Mouse (Mus musculus): ENCODE measurements around the gene Mcf2l. TPM values are rescaled to one million over a fixed set of nuclear protein-coding genes. Genes with fewer than 3 reads are reported as not detected.
A peak's percentile ranks its signal among the peaks of the same experiment; 100 is the strongest.

The Mcf2l gene
- polyA plus RNA-seq, 1 experiment from 2014 or later = 1.2 TPM

DNA sequence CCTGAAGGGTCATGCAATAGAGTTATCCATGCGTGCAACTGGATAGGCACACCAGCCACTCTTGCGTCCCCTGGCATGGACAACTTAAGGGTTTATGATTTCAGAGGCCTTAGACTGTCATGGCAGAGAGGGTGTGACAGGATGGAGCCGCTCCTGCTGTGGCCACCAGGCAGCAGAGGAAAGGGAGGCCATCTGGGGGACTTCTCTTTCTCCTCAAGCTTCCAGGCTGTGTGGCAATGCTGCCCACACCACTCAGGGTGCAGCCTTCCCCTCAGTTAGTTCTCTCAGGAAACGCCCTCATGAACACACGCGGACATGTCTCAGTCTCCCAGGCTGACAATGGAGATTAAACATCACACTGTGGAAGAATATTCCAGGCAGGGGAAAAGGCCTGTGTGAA lies 165.4 kb downstream of the Mcf2l start:
- Histone ChIP-seq H3K9me3 (ENCODE audit: low read length) (no peaks in the 10 kb centered on the region), H3K36me3 (replicated peaks; ENCODE audit: insufficient read depth, low read length) (0 out of 2 replicates have a peak, but pooled peaks cover 2% of the 10 kb centered on the region), H3K27me3 (ENCODE audit: insufficient read depth, low read length) (no peaks in the 10 kb centered on the region), H3K4me1 (ENCODE audit: insufficient read depth) (peaks cover 21% of the 10 kb centered on the region), H3K9ac (replicated peaks) (peak overlapping the region; percentile 67; the same call in 1 of the 2 replicates), H3K4me3 (ENCODE audit: low read depth, low read length) (peak overlapping the region; percentile 43), H3K4me2 (ENCODE audit: low read depth, low read length) (peak overlapping the region; percentile 65), H3K27ac (ENCODE audit: low read depth) (peak overlapping the region; percentile 90; the same call in 1 of the 2 replicates)
- DNase-seq = no peak
- ATAC-seq = no peak
- TF ChIP-seq CTCF (IDR thresholded peaks at IDR 0.05; ENCODE audit: low read depth) = no peak
- TF ChIP-seq EP300 (IDR thresholded peaks at IDR 0.05; ENCODE audit: low read depth) = no peak
- WGBS (ENCODE audit: insufficient replicate concordance) = 44% methylated on average over 6 of the region's 6 CpGs

DNA sequence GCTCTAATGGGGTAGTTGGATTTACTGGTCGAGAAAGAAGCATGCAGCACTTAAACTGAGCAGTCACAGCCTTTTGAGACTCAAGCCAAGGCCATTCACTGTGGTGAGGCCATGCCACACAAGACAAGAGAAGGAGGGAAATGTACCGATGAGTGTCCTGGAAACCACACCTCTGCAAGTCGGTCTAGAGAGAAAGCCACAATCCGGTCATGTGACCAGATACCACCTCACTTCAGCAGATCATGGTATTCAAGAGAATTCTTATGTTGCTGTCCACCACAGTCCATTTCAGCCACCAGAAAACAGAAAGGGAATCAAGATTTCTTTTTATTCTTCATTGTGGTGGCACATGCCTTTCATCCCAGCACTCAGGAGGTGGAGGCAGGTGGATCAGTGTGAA lies 167.9 kb downstream of the Mcf2l start:
- ATAC-seq (no peak), DNase-seq (no peak)
- 54% methylated on average over 4 of the region's 4 CpGs for WGBS (ENCODE audit: insufficient replicate concordance)
- Histone ChIP-seq H3K36me3 (replicated peaks; ENCODE audit: insufficient read depth, low read length) (peaks cover 3% of the 10 kb centered on the region; the same call in 1 of the 2 replicates), H3K4me3 (ENCODE audit: low read depth, low read length) (no peak overlapping the region), H3K4me1 (ENCODE audit: insufficient read depth) (peaks cover 13% of the 10 kb centered on the region), H3K27me3 (ENCODE audit: insufficient read depth, low read length) (no peaks in the 10 kb centered on the region), H3K9ac (replicated peaks) (no peak overlapping the region), H3K9me3 (ENCODE audit: low read length) (no peaks in the 10 kb centered on the region), H3K4me2 (ENCODE audit: low read depth, low read length) (no peak overlapping the region), H3K27ac (ENCODE audit: low read depth) (no peak overlapping the region)
- TF ChIP-seq EP300 (IDR thresholded peaks at IDR 0.05; ENCODE audit: low read depth) = no peak
- TF ChIP-seq CTCF (IDR thresholded peaks at IDR 0.05; ENCODE audit: low read depth) = no peak

- Histone ChIP-seq H3K9ac (replicated peaks) (no peak overlapping the region), H3K27ac (ENCODE audit: low read depth) (no peak overlapping the region), H3K27me3 (ENCODE audit: insufficient read depth, low read length) (no peaks in the 10 kb centered on the region), H3K36me3 (replicated peaks; ENCODE audit: insufficient read depth, low read length) (peaks cover 36% of the 10 kb centered on the region), H3K4me2 (ENCODE audit: low read depth, low read length) (no peak overlapping the region), H3K9me3 (ENCODE audit: low read length) (no peaks in the 10 kb centered on the region), H3K4me1 (ENCODE audit: insufficient read depth) (no peaks in the 10 kb centered on the region), H3K4me3 (ENCODE audit: low read depth, low read length) (no peak overlapping the region)
- DNase-seq = no peak
- no peak for ATAC-seq
- TF ChIP-seq EP300 (IDR thresholded peaks at IDR 0.05; ENCODE audit: low read depth) (no peak), CTCF (IDR thresholded peaks at IDR 0.05; ENCODE audit: low read depth) (no peak)
- WGBS (ENCODE audit: insufficient replicate concordance) = 62% methylated on average over 5 of the region's 5 CpGs
These were observed 174.0 kb downstream of the Mcf2l start for GRCm38 (mm10) chr8:13047652-13048051.

- ATAC-seq (no peak), DNase-seq (no peak)
- H3K4me3 ChIP-seq (ENCODE audit: low read depth, low read length) = no peak overlapping the region
- no peak overlapping the region for H3K9ac ChIP-seq (replicated peaks)
- H3K36me3 ChIP-seq (replicated peaks; ENCODE audit: insufficient read depth, low read length) = peaks cover 56% of the 10 kb centered on the region
- no peaks in the 10 kb centered on the region for H3K9me3 ChIP-seq (ENCODE audit: low read length)
- 76% methylated on average over 10 of the region's 10 CpGs for WGBS (ENCODE audit: insufficient replicate concordance)
- H3K27me3 ChIP-seq (ENCODE audit: insufficient read depth, low read length) = no peaks in the 10 kb centered on the region
- H3K4me2 ChIP-seq (ENCODE audit: low read depth, low read length) = no peak overlapping the region
- no peak overlapping the region for H3K27ac ChIP-seq (ENCODE audit: low read depth)
- no peaks in the 10 kb centered on the region for H3K4me1 ChIP-seq (ENCODE audit: insufficient read depth)
- TF ChIP-seq EP300 (IDR thresholded peaks at IDR 0.05; ENCODE audit: low read depth) (no peak), CTCF (IDR thresholded peaks at IDR 0.05; ENCODE audit: low read depth) (no peak)
These were observed 176.9 kb downstream of the Mcf2l start for GRCm38 (mm10) chr8:13050550-13050949.

GRCm38 (mm10) chr8:13057351-13057750 lies 183.7 kb downstream of the Mcf2l start:
- peak overlapping the region; percentile 93 for H3K27ac ChIP-seq (ENCODE audit: low read depth)
- H3K4me1 ChIP-seq (ENCODE audit: insufficient read depth) = peaks cover 21% of the 10 kb centered on the region
- DNase-seq = peak; percentile 70
- no peak for TF ChIP-seq CTCF (IDR thresholded peaks at IDR 0.05; ENCODE audit: low read depth)
- TF ChIP-seq EP300 (IDR thresholded peaks at IDR 0.05; ENCODE audit: low read depth) = peak; percentile 86
- H3K36me3 ChIP-seq (replicated peaks; ENCODE audit: insufficient read depth, low read length) = peaks cover 26% of the 10 kb centered on the region; the same call in 1 of the 2 replicates
- H3K27me3 ChIP-seq (ENCODE audit: insufficient read depth, low read length) = no peaks in the 10 kb centered on the region
- H3K4me3 ChIP-seq (ENCODE audit: low read depth, low read length) = no peak overlapping the region
- no peak overlapping the region for H3K4me2 ChIP-seq (ENCODE audit: low read depth, low read length)
- no peak overlapping the region for H3K9ac ChIP-seq (replicated peaks)
- no peaks in the 10 kb centered on the region for H3K9me3 ChIP-seq (ENCODE audit: low read length)
- WGBS (ENCODE audit: insufficient replicate concordance) = 63% methylated on average over 4 of the region's 4 CpGs
- peak; percentile 94 for ATAC-seq

GRCm38 (mm10) chr8:13060441-13061150 lies 187.0 kb downstream of the Mcf2l start, which contains the start of gene Proz:
Gene Proz (plus strand): TSS chr8:13060914.
- Histone ChIP-seq H3K4me1 (ENCODE audit: insufficient read depth) (peaks cover 24% of the 10 kb centered on the region), H3K27ac (ENCODE audit: low read depth) (peak within 1 kb of the TSS; percentile 93), H3K9me3 (ENCODE audit: low read length) (no peaks in the 10 kb centered on the region), H3K4me2 (ENCODE audit: low read depth, low read length) (peak within 1 kb of the TSS; percentile 64), H3K4me3 (ENCODE audit: low read depth, low read length) (peak within 1 kb of the TSS; percentile 49), H3K36me3 (replicated peaks; ENCODE audit: insufficient read depth, low read length) (peaks cover 8% of the 10 kb centered on the region; the same call in 1 of the 2 replicates), H3K9ac (replicated peaks) (peak within 1 kb of the TSS; percentile 74), H3K27me3 (ENCODE audit: insufficient read depth, low read length) (no peaks in the 10 kb centered on the region)
- 55% methylated on average over 17 of the region's 17 CpGs for whole genome bisulfite sequencing (ENCODE audit: insufficient replicate concordance)
- TF ChIP-seq CTCF (IDR thresholded peaks at IDR 0.05; ENCODE audit: low read depth) (no peak), EP300 (IDR thresholded peaks at IDR 0.05; ENCODE audit: low read depth) (peak; percentile 34; the same call in 1 of the 2 replicates)
- DNase-seq (peak; percentile 70), ATAC-seq (peak; percentile 66)
